Mouse (Mus musculus) hindbrain, embryonic 10.5 days (tissue): Measurements from ENCODE around the gene Pomgnt2. TPM values are rescaled to one million over a fixed set of nuclear protein-coding genes. Genes with fewer than 3 reads are reported as not detected.

Experiments used
- DNase-seq: peaks from one replicate; pipeline ENCODE4 v3.0.0-alpha.2; 2017; ENCODE audit warnings: low spot score
- H3K27ac ChIP-seq: fragments of 300-500 bp; sonication (generic); 2 replicates; pipeline ENCODE4 v1.5.1; 2016; ENCODE audit warnings: mild to moderate bottlenecking, moderate library complexity
- H3K27me3 ChIP-seq: fragments of 300-500 bp; sonication (generic); 2 replicates; pipeline ENCODE4 v1.6.1; 2016; ENCODE audit warnings: mild to moderate bottlenecking; ENCODE audit not compliant: poor library complexity, insufficient read depth, severe bottlenecking
- H3K36me3 ChIP-seq: fragments of 300-500 bp; sonication (generic); 2 replicates; pipeline ENCODE4 v1.6.1; 2016; ENCODE audit warnings: mild to moderate bottlenecking, moderate library complexity
- H3K4me1 ChIP-seq: fragments of 300-500 bp; sonication (generic); replicated peaks from 2 replicates; pipeline ENCODE4 v1.6.1; 2016; ENCODE audit warnings: mild to moderate bottlenecking
- H3K4me3 ChIP-seq: fragments of 300-500 bp; sonication (generic); 2 replicates; pipeline ENCODE4 v1.5.1; 2016; ENCODE audit warnings: mild to moderate bottlenecking, moderate library complexity
- H3K9me3 ChIP-seq: fragments of 300-500 bp; sonication (generic); 2 replicates; pipeline ENCODE4 v1.6.1; 2016; ENCODE audit warnings: mild to moderate bottlenecking, moderate library complexity
- WGBS: fragments of 180-500 bp; shearing (Covaris S2); methylation state at CpG from one replicate; pipeline ENCODE4 v1.1.7; 2016; 5-methylcytosine and 5-hydroxymethylcytosine counted together
- polyA plus RNA-seq: library from polyadenylated mRNA; unstranded; fragments of >200 nt; fragmentation: Nextera tagmentation; extraction: Ambion mirVana; gene quantifications from 2 replicates; pipeline ENCODE4 v1.2.1, GENCODE M21; 2016

Pomgnt2 gene
- polyA plus RNA-seq, 1 experiment from 2014 or later, result 16.3 TPM

DNA sequence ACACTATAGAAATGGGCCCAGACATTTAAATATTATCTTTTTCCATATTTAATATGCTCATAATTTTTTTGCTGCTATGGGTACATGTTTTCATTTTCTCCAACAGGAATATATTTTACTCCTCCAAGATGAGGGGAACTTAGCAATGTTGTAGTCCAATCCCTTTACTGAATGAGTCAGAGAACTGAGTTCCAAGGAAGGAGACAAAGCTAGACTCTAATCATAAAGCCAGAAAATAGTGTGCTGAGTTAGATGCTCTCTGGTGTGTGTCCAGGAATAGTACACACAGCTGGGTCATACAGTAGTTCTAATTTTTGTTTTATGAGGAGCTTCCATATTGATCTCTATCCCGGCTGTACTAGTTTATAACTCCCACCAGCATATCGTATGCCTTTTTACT, 9.3 kb upstream of the Pomgnt2 start:
- Histone ChIP-seq H3K4me3 (no peak overlapping the region), H3K36me3 (no peaks in the 10 kb centered on the region), H3K4me1 (peaks cover 7% of the 10 kb centered on the region), H3K27ac (no peak overlapping the region), H3K9me3 (no peaks in the 10 kb centered on the region), H3K27me3 (no peaks in the 10 kb centered on the region)
- DNase-seq, result no peak
- 95% methylated on average over 2 of the region's 2 CpGs for WGBS

DNA sequence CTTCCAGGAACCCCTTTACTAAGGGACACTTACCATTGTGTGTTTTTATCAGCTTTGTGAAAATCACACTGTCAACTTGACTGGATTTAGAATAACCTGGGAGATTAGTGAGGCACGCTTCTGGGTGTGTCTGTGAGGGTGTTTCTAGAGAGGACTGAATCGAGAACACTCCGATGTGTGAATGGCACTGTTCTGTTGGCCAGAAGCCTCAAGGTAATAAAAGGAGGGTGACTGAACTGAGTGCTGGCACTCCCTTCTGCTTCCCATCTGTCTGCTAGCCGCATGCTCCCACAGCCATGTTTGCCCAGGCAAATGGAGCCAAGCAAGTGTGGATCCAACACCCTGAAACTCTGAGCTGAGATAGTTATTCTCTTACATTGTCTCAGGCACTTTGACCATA, 1.1 kb upstream of the Pomgnt2 start:
- 81% methylated on average over 4 of the region's 4 CpGs for WGBS
- 0 out of 2 replicates have a peak, but pooled peaks cover 3% of the 10 kb centered on the region for H3K27me3 ChIP-seq
- H3K4me3 ChIP-seq, result no peak overlapping the region
- no peak for DNase-seq
- H3K36me3 ChIP-seq, result no peaks in the 10 kb centered on the region
- H3K27ac ChIP-seq, result no peak overlapping the region
- H3K9me3 ChIP-seq, result no peaks in the 10 kb centered on the region
- H3K4me1 ChIP-seq, result peaks cover 20% of the 10 kb centered on the region

DNA sequence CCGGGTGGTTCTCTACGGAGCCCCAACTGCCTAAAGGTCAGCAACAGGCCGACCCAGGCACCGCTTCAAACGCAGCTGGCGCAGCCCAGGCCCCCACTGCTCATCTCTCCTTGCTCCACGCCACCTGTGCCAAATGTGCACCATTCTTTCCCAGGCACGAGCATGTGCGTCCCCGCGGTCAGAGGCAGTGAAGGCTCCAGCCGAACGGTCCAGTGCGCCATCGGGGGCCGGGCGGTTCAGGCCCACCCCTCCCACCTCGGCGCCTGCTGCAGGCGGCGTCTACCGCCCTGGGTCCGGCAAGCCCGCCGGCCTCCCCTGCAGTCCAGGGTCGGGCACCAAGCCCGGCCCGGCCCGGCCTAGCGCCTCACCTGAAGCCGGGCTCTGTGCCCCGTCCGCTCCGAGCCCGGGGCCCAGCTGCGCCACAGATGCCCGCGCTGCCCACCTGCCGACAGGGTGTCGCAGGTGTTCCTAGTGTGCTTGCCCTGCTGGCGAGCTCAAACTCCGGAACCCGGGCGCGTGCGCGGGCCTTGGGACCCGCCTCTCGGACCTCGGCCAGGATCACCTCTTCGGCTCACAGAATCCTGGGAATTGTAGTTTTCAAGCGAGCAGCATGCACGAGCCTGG, 1.3 kb downstream of the Pomgnt2 start:
- Histone ChIP-seq H3K4me3 (peak overlapping the region; percentile 85), H3K9me3 (no peaks in the 10 kb centered on the region), H3K4me1 (peaks cover 28% of the 10 kb centered on the region), H3K27ac (peak overlapping the region; percentile 87), H3K27me3 (peaks cover 3% of the 10 kb centered on the region; the same call in 1 of the 2 replicates), H3K36me3 (no peaks in the 10 kb centered on the region)
- whole genome bisulfite sequencing, result under 1% methylated on average over 53 of the region's 53 CpGs
- DNase-seq, result peak; percentile 80

DNA sequence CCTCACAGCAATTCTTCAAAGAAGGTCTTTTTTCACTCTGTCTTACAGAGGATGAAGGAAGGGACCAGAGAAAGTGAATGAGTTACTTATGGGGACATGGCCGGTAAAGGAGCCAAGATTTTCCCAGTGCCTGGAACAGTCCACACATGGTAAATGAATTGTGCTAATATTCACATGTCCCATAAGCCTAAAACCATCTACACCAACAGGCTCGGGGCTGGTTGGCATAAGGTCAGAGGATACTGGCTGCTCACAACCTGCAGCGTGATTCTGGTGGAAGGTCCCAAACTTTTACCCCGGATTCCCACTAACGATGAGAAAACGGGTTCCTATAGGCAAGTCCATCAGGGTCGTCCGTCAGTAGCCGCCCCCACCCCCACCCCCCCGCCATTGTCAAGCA, 1.8 kb downstream of the Pomgnt2 start:
- no peak for DNase-seq
- H3K9me3 ChIP-seq, result no peaks in the 10 kb centered on the region

DNA sequence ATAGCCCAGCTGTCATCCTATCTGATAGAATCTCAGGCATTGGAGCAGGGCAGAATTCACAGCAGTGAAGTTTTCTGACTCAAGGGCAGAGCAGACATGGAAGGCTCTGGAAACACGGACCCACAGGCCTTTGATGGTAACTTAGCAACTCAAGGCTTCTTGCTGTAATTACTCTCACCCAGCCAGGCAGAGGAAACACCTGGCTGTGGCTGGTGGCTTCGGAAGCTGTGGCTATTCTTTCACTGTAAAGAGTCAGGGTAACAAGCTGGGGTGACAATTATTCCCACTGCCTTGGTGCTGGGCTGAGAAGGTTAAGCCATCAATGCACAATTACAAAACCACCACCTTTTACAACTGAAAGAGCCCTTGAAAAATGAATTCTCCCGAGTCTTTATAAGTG, 3.9 kb downstream of the Pomgnt2 start:
- Histone ChIP-seq H3K27me3 (peaks cover 3% of the 10 kb centered on the region; the same call in 1 of the 2 replicates), H3K4me1 (peaks cover 47% of the 10 kb centered on the region), H3K9me3 (no peaks in the 10 kb centered on the region), H3K27ac (no peak overlapping the region), H3K36me3 (no peaks in the 10 kb centered on the region), H3K4me3 (no peak overlapping the region)
- 82% methylated on average over 3 of the region's 3 CpGs for WGBS
- no peak for DNase-seq

More for the DNA sequence above, 1.8 kb downstream of the Pomgnt2 start:
- H3K4me3 ChIP-seq, result peak overlapping the region; percentile 85
- H3K36me3 ChIP-seq, result no peaks in the 10 kb centered on the region
- peaks cover 33% of the 10 kb centered on the region for H3K4me1 ChIP-seq
- peaks cover 3% of the 10 kb centered on the region; the same call in 1 of the 2 replicates for H3K27me3 ChIP-seq
- H3K27ac ChIP-seq, result peak overlapping the region; percentile 87
- WGBS, result 18% methylated on average over 10 of the region's 10 CpGs

DNA sequence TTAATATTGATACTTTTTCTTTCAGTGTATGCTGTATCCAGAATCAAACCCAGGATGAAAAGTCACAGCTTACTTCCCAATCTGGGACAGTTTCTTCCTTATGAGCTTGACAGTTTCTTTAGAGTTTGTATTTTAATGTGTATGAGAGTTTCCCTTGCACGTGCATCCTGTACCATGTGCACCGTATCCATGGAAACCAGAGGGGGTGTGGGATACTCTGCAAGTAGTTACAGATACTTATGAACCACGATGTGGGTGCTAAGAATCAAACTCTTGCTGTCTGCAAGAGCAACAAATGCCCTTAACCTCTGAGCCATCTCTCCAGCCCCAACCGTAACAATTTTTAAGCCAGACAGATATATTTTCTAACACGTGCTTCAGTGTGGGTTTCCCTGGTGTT, 5.9 kb downstream of the Pomgnt2 start:
- no peak overlapping the region for H3K4me3 ChIP-seq
- DNase-seq, result no peak
- H3K4me1 ChIP-seq, result peaks cover 47% of the 10 kb centered on the region
- H3K27ac ChIP-seq, result no peak overlapping the region
- 72% methylated on average over 5 of the region's 5 CpGs for WGBS
- H3K9me3 ChIP-seq, result no peaks in the 10 kb centered on the region
- peaks cover 3% of the 10 kb centered on the region; the same call in 1 of the 2 replicates for H3K27me3 ChIP-seq
- H3K36me3 ChIP-seq, result no peaks in the 10 kb centered on the region

DNA sequence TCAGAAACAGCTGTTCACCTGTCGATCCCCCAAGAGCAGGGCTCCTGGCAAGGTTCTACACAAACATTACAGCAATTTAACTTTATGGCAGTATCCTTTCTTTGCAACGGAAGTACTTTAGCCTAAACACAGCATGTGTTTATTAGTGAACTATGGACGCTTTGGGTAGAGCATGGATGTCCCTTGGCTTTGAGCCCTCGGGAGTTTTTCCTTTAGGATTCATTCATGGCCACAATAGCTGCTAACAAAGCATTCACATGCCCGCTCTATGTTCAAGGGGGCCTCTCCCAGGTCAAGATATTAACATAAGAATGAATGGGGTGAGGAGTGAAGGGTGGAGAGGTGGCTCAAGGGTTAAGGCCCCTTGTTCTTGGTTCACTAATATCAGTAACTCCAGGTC, 7.4 kb downstream of the Pomgnt2 start:
- Histone ChIP-seq H3K4me1 (peaks cover 43% of the 10 kb centered on the region), H3K27me3 (peaks cover 3% of the 10 kb centered on the region; the same call in 1 of the 2 replicates), H3K27ac (no peak overlapping the region; the same call in 1 of the 2 replicates), H3K4me3 (no peak overlapping the region), H3K9me3 (no peaks in the 10 kb centered on the region), H3K36me3 (no peaks in the 10 kb centered on the region)
- WGBS, result 39% methylated on average over 5 of the region's 5 CpGs
- no peak for DNase-seq

DNA sequence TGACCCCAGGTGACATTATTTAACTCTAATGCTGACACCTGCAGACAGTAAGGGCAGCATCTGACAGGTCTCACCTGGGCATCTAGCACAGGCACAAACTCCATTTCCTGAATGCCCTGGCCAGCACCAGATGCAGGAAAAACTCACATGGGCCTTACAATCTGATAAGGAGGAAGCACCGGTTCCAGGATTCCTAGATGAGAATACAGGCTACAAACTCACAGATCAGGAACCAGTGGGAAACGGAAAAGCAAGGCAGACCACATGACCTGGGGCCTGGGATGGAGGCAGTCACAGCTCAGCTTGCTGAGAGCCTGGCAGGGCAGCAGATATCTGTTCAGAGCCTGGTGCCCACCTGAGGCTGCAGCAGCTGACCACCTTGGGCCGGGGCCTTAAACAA, 8.0 kb downstream of the Pomgnt2 start:
- DNase-seq, result no peak
- H3K27ac ChIP-seq, result no peak overlapping the region
- whole genome bisulfite sequencing, result 82% methylated on average over 3 of the region's 3 CpGs
- no peaks in the 10 kb centered on the region for H3K9me3 ChIP-seq
- no peak overlapping the region for H3K4me3 ChIP-seq
- H3K36me3 ChIP-seq, result no peaks in the 10 kb centered on the region
- H3K27me3 ChIP-seq, result peaks cover 3% of the 10 kb centered on the region; the same call in 1 of the 2 replicates
- peaks cover 41% of the 10 kb centered on the region for H3K4me1 ChIP-seq

DNA sequence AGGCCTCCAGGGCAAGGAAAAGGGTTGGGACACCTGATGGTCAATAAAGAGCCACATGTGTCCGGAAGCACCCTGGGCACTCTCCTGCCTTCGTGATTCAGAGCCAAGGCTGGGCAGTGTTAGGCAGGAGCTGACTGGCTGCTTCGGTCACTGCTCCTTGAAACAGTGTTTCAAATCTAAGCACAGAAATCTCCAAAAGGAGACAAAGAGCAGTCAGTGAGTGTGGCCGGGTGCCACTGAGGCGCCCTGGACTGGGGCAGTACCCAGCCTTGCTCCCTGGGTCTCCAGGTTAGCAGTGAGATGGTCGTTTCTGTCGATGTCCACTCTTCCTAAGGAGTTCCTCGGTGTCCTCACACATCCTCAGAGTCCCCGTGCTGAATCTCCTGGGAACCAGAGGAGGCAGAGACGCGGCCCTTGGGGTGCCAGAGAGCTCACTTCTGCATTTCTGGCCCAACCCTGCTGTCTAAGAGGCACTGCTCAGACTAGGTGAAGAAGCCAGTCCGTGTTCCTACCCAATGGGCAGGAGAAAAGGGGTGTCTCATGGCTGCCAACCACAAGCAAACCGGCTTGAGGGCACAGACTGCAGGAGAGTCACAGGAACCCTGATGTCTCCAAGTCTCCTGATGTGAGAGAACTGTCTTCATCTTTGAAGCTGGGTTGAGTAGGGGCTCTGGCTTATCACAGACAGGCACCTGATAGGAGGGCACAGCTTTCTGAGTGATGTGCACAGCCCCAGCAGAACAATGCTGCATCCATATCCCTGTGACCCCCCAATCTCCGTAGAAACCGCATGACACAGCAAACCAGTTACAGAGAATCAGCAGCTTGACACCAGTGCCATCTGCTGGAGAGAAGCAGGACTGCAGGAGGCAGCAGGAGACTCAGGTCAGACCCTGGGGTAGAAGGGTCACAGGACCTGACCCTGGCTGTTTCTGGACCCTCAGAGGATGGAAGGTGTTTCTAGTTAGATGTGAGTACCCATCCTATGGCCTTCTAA, 12.1 kb downstream of the Pomgnt2 start:
- Histone ChIP-seq H3K4me1 (peaks cover 19% of the 10 kb centered on the region), H3K9me3 (no peaks in the 10 kb centered on the region), H3K4me3 (no peak overlapping the region), H3K27me3 (no peaks in the 10 kb centered on the region), H3K27ac (peak overlapping the region; percentile 45; the same call in 1 of the 2 replicates), H3K36me3 (peaks cover 17% of the 10 kb centered on the region)
- 73% methylated on average over 15 of the region's 15 CpGs for WGBS
- DNase-seq, result peak; percentile 83

DNA sequence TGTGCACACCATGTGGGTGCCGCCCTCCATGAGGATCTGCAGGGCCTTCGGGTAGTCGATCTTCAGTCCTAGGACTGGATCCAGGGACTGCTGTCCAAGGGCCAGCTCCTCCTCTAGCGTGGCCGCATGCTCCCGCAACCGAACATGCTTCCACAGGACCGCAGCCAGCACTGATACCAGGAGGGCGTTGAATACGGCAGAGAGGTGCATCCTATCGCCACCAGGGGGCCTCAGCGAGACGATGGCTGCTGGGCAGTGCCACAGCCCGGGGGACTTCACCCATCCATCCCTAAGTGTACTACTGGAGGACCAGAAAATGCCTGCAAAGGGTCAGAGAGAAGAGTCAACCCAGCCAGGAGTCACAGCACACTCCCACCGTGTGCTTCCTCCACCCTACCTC, 13.4 kb downstream of the Pomgnt2 start:
- Histone ChIP-seq H3K9me3 (no peaks in the 10 kb centered on the region), H3K4me3 (no peak overlapping the region), H3K27me3 (no peaks in the 10 kb centered on the region), H3K4me1 (peaks cover 8% of the 10 kb centered on the region; the same call in 1 of the 2 replicates), H3K27ac (no peak overlapping the region), H3K36me3 (peaks cover 17% of the 10 kb centered on the region)
- whole genome bisulfite sequencing, result 59% methylated on average over 15 of the region's 15 CpGs
- DNase-seq, result peak; percentile 63

DNA sequence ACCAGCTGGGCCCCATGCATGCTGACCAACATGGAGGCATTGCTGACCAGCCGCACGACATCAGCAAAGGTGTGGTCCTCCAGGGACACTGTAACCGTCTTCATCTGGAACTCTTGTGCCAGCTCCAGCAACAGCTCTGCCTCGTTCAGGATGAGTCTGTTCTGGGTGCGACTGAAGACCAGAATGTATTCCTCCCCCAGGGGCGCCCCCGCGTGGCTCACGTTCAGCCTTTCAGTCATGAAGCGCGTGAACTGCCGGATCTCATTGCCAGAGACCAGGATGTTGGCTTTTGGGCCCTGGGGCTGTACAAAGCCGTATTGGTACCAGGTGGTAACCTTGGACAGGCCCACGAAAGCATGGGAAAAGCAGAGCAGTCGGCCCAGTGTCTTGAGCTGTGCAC, 14.2 kb downstream of the Pomgnt2 start:
- Histone ChIP-seq H3K27me3 (no peaks in the 10 kb centered on the region), H3K27ac (no peak overlapping the region), H3K9me3 (no peaks in the 10 kb centered on the region), H3K4me1 (peaks cover 8% of the 10 kb centered on the region; the same call in 1 of the 2 replicates), H3K36me3 (peaks cover 17% of the 10 kb centered on the region), H3K4me3 (no peak overlapping the region)
- 93% methylated on average over 15 of the region's 15 CpGs for WGBS
- no peak for DNase-seq

DNA sequence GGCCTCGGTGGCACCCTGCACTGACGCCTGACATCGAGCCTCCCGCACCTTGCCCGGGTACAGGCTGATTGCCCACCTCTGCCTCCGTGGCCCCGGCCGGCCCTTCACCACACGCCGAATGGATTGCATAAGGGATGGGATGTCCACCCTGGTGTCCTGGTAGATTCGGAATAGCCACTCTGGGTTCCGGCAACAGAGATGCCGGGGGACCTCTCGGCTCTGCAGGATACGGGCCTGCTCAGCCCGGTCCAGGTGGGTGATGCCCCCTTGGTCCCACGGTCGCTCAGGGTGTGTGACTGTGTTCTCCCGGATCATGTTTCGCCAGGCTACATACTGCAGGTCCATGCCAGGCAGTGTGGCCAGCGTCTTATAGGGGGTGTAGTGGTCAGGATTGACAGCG, 14.7 kb downstream of the Pomgnt2 start:
- WGBS, result 94% methylated on average over 22 of the region's 22 CpGs
- DNase-seq, result no peak
- Histone ChIP-seq H3K27me3 (no peaks in the 10 kb centered on the region), H3K36me3 (peaks cover 17% of the 10 kb centered on the region), H3K4me3 (no peak overlapping the region), H3K4me1 (peaks cover 8% of the 10 kb centered on the region; the same call in 1 of the 2 replicates), H3K9me3 (no peaks in the 10 kb centered on the region), H3K27ac (no peak overlapping the region)
